In the genomic region with DNA sequence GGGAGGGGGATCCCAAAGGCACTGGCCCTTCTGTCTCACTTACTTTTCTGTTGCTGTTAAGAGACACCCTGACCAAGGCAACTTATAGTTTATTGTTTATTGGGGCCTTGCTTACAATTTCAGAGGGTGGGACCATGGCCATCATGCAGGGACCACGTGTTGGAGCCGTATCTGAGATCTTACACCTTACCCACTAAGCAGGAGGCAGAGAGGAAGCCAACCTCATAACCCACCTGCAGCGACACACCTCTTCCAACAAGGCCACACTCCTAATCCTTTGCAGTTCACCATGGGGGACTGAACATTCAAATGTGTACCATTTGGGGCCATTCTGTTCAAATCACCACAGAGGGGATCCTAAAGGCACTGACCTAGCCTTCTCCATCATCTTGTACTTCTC, we compare ENCODE assay signal across 19 mouse cellular contexts. TPM values are rescaled to one million over a fixed set of nuclear protein-coding genes. Genes with fewer than 3 reads are reported as not detected.
A peak's percentile ranks its signal among the peaks of the same experiment; 100 is the strongest.
DNase-seq lines count a peak whose midpoint lies in the region; ATAC-seq and TF ChIP-seq lines count a peak whose summit lies in the region.
"Had no signal": no experiment of that assay in that cellular context is flagged by ENCODE, and none has a peak within 500 bp of the region (broad histone marks: within the 10 kb centered on the region; RNA-seq: fewer than 3 reads in every experiment).

No protein-coding gene starts in this region.

- WGBS in kidney, adult 2 months: 85% methylated on average over 3 of the region's 3 CpGs

- H3K27ac ChIP-seq in kidney, adult 2 months (ENCODE audit: insufficient read depth, low read depth, low read length): peak overlapping the region; percentile 2; the same call in 1 of the 2 replicates
- H3K27ac ChIP-seq: embryonic facial prominence, embryonic 12.5 days; forebrain, embryonic 15.5 days; hindbrain, embryonic 10.5 days; hindbrain, embryonic 14.5 days had no signal

- H3K36me3 ChIP-seq in kidney, adult 2 months (ENCODE audit: control insufficient read depth, insufficient read depth, low read length): no peaks in the 10 kb centered on the region
- H3K36me3 ChIP-seq: embryonic facial prominence, embryonic 12.5 days; forebrain, embryonic 15.5 days; hindbrain, embryonic 10.5 days had no signal

- H3K4me3 ChIP-seq in kidney, adult 2 months (ENCODE audit: insufficient read depth, low read depth, low read length): no peak overlapping the region
- H3K4me3 ChIP-seq: embryonic facial prominence, embryonic 12.5 days; forebrain, embryonic 15.5 days; hindbrain, embryonic 10.5 days had no signal

- H3K4me1 ChIP-seq in kidney, adult 2 months (ENCODE audit: control insufficient read depth, insufficient read depth, low read length): peaks cover 22% of the 10 kb centered on the region

- DNase-seq in CD4-positive, CD25-positive, alpha-beta regulatory T cell, adult 2 months (ENCODE audit: low read depth, low spot score): peak; percentile 35
- DNase-seq in kidney, adult 2 months: no peak
- DNase-seq in kidney, adult 18-20 months: no peak
- DNase-seq in CD4-positive helper T cell, adult 2 months (ENCODE audit: low read depth, low spot score): peak; percentile 58
- peak; percentile 43 for DNase-seq in naive thymus-derived CD4-positive, alpha-beta T cell, adult 2 months (ENCODE audit: low read depth)
- no peak for DNase-seq in frontal cortex, adult 2 months (ENCODE audit: extremely low spot score in 1 of 2, low spot score in 1 of 2)
- DNase-seq: adrenal gland, adult 8-10 months; B cell, adult 2 months; cerebellum, adult 11 months; cerebellum, adult 8-10 months; cerebellum, postnatal 14 days; embryo, embryonic 11 days; gastrocnemius, postnatal 14 days had no signal

- no peak for ATAC-seq in CD4-positive, CD25-positive, alpha-beta regulatory T cell, adult 4 months
- ATAC-seq: forebrain, embryonic 15.5 days; intestine, embryonic 16.5 days had no signal

- no peak for TF ChIP-seq POLR2A in kidney, adult 2 months (IDR thresholded peaks at IDR 0.05; ENCODE audit: low read depth, low read length)

- no peaks in the 10 kb centered on the region for H3K27me3 ChIP-seq in kidney, adult 2 months (replicated peaks; ENCODE audit: control insufficient read depth, insufficient read depth, low read length)
- H3K27me3 ChIP-seq: embryonic facial prominence, embryonic 12.5 days; forebrain, embryonic 15.5 days had no signal

- TF ChIP-seq CTCF in kidney, adult 2 months (conservative IDR thresholded peaks at IDR 0.05; ENCODE audit: insufficient read depth, insufficient read length, low read depth, low read length): no peak

RNA-seq across cellular contexts. Expression of a gene that starts 46.4 kb away (rescaled TPM):
- 100 to 1,000 TPM; 277 to 424 TPM for polyA plus RNA-seq in CD4-positive, CD25-positive, alpha-beta regulatory T cell, adult 4 months (2017; shearing (Covaris generic))
- 22.2 and 25.9 TPM in 2 replicates for polyA plus RNA-seq in kidney, adult 2 months (2012; rRNA removed)
- polyA plus RNA-seq in frontal cortex, adult 2 months (2012; rRNA removed): 31.8 and 33.4 TPM in 2 replicates

Comparison
In these comparisons a context has a peak if more than half of its experiments do, and no peak if none do; other contexts are left out.
1. DNase-seq: peak in CD4-positive, CD25-positive, alpha-beta regulatory T cell, adult 2 months (single experiment), CD4-positive helper T cell, adult 2 months (single experiment) and naive thymus-derived CD4-positive, alpha-beta T cell, adult 2 months (single experiment); none in kidney, adult 2 months (single experiment), kidney, adult 18-20 months (single experiment) and frontal cortex, adult 2 months (0 of 2).